Mouse (Mus musculus): ENCODE measurements at regions not wholly inside any gene's neighbourhood (a gene's known extent, or its start where the extent isn't known, plus 50 kb on each side); places are given as distances from the start of the nearest gene placed in this dataset.
"Not testable (repeated sequence)": the region's sequence is repeated elsewhere in the genome, so short reads cannot be mapped to it uniquely, and the experiment has no call there.

GRCm38 (mm10) chr13:26365911-26366310, 404.1 kb downstream of the Hdgfl1 start:
- TF ChIP-seq CTCF (conservative IDR thresholded peaks at IDR 0.05; ENCODE audit: low read length); POU5F1 (IDR thresholded peaks at IDR 0.05; ENCODE audit: borderline replicate concordance, low read length); NANOG (IDR thresholded peaks at IDR 0.05; ENCODE audit: borderline replicate concordance, low read length): not testable (repeated sequence)
